In the genomic region with DNA sequence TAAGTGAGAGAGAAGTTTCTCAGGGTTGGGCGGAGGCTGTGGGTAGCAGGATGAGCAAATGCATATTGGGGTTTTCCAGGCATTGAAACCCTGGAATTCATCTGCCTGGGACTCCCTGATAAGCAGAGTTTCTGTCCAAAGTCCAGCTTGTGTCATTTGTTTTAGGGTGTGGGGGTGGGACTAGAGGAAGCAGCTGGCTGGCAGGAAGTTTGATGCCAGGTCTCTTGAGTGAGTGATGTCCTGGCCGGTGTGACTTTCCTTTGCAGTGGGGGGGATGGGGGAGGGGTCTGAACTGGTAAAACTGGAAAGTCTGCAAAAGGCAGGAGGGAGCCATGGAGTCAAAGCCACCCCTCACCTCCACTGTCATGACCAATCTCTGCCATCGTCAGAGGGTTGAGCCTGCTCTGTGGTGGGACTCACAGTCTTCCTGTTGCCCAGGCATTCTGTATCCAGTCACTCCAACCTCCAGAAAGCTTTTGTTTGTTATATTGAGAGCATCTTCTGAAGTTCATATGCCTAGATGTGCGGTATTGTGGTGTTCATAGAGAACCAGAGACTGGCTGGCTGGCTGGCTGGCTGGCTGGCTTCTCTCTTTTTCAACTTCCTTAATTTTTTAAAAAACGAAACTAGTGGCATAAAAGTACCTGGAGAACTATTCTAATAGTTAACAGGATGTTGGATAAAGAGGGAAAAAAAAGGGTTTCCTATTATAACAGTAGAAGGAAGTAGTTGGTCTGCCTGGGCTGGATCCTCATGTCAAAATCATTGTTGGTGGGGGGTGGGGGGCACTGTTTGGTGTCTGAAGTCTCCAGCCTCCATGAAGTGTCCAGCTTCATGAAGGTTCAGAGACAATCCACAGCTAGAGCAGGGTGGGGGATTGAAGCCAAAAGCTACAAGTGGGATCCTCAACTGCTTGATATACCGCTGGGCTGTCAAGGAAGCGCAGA, we compare ENCODE assay signal across 9 mouse cellular contexts. TPM values are rescaled to one million over a fixed set of nuclear protein-coding genes. Genes with fewer than 3 reads are reported as not detected.
DNase-seq lines count a peak whose midpoint lies in the region; ATAC-seq and TF ChIP-seq lines count a peak whose summit lies in the region.
"Had no signal": no experiment of that assay in that cellular context is flagged by ENCODE, and none has a peak within 500 bp of the region (broad histone marks: within the 10 kb centered on the region; RNA-seq: fewer than 3 reads in every experiment).

No protein-coding gene starts in this region.

- H3K9me3 ChIP-seq in forebrain, embryonic 14.5 days (replicated peaks; ENCODE audit: control insufficient read depth, low read length) = 0 out of 2 replicates have a peak, but pooled peaks cover 3% of the 10 kb centered on the region

- no peak for TF ChIP-seq EP300 in heart, adult 2 months (IDR thresholded peaks at IDR 0.05; ENCODE audit: insufficient read depth, low read depth, low read length)

- H3K36me3 ChIP-seq in heart, adult 2 months (ENCODE audit: control insufficient read depth, insufficient read depth, low read length) = peaks cover 3% of the 10 kb centered on the region
- no peaks in the 10 kb centered on the region for H3K36me3 ChIP-seq in forebrain, embryonic 14.5 days (ENCODE audit: control insufficient read depth, insufficient read depth, low read length)

- H3K27ac ChIP-seq in heart, adult 2 months = peak overlapping the region; percentile 69
- 0 out of 2 replicates have a peak overlapping the region, but pooled peaks have one; percentile 8 for H3K27ac ChIP-seq in bone marrow macrophage, adult 2 months (ENCODE audit: insufficient read depth, low read depth, low read length)
- no peak overlapping the region for H3K27ac ChIP-seq in forebrain, embryonic 14.5 days (ENCODE audit: low read depth, low read length)

- 0 out of 2 replicates have a peak, but pooled peaks have one; percentile 5 for TF ChIP-seq POLR2A in heart, adult 2 months (IDR thresholded peaks at IDR 0.05; ENCODE audit: insufficient read depth, low read depth, low read length)
- no peak for TF ChIP-seq POLR2A in bone marrow macrophage, adult 2 months (IDR thresholded peaks at IDR 0.05; ENCODE audit: borderline replicate concordance, low read depth, low read length)

- WGBS in heart, adult 2 months = 33% methylated on average over 7 of the region's 7 CpGs
- WGBS in forebrain, embryonic 14.5 days = 66% methylated on average over 7 of the region's 7 CpGs

- peak overlapping the region; percentile 17 for H3K4me3 ChIP-seq in heart, adult 2 months
- H3K4me3 ChIP-seq in bone marrow macrophage, adult 2 months (ENCODE audit: insufficient read depth, low read length) = peak overlapping the region; percentile 25
- H3K4me3 ChIP-seq in forebrain, embryonic 14.5 days (ENCODE audit: low read depth, low read length) = no peak overlapping the region
- H3K4me3 ChIP-seq: erythroblast, embryonic 14.5 days had no signal

- H3K4me2 ChIP-seq in forebrain, embryonic 14.5 days (ENCODE audit: low read length) = no peak overlapping the region

- intact Hi-C loops in heart, adult 2 months (cut with DNase I) = loop anchor here (1.0 kb wide), 1 partner anchor 12 kb away; no protein-coding TSS in a partner anchor
- intact Hi-C loops in heart, postnatal 25 days (cut with DNase I) = no loop called here

- H3K27me3 ChIP-seq in heart, adult 2 months (ENCODE audit: control insufficient read depth, insufficient read depth, low read length) = no peaks in the 10 kb centered on the region
- H3K27me3 ChIP-seq in forebrain, embryonic 14.5 days (replicated peaks; ENCODE audit: control insufficient read depth, insufficient read depth, low read length) = peaks cover 13% of the 10 kb centered on the region; the same call in 1 of the 2 replicates

- H3K79me2 ChIP-seq in heart, adult 2 months (replicated peaks; ENCODE audit: control insufficient read depth, insufficient read depth, low read length) = peaks cover 5% of the 10 kb centered on the region

- no peak for TF ChIP-seq CTCF in heart, adult 2 months (IDR thresholded peaks at IDR 0.05)
- no peak for TF ChIP-seq CTCF in bone marrow macrophage, adult 2 months (IDR thresholded peaks at IDR 0.05; ENCODE audit: low read depth, low read length)

- peaks cover 20% of the 10 kb centered on the region for H3K4me1 ChIP-seq in heart, adult 2 months (ENCODE audit: control insufficient read depth, insufficient read depth, low read length)
- peaks cover 36% of the 10 kb centered on the region for H3K4me1 ChIP-seq in bone marrow macrophage, adult 2 months (ENCODE audit: control insufficient read depth, insufficient read depth, low read length)
- H3K4me1 ChIP-seq in forebrain, embryonic 14.5 days (ENCODE audit: control insufficient read depth, insufficient read depth, low read length) = no peaks in the 10 kb centered on the region

- DNase-seq in heart, adult 2 months = no peak
- no peak for DNase-seq in heart, postnatal 25 days (ENCODE audit: low spot score)
- DNase-seq in kidney, postnatal 14 days = peak; percentile 65
- no peak for DNase-seq in thymus, postnatal 4 days
- no peak for DNase-seq in forebrain, embryonic 14.5 days (ENCODE audit: low spot score)

- peak overlapping the region; percentile 17; the same call in 1 of the 2 replicates for H3K9ac ChIP-seq in heart, adult 2 months (ENCODE audit: low read depth, low read length)
- H3K9ac ChIP-seq in forebrain, embryonic 14.5 days (ENCODE audit: low read length) = no peak overlapping the region

- ATAC-seq in megakaryocyte, adult 5-6 weeks (ENCODE audit: poor library complexity, severe bottlenecking) = peak; percentile 58
- no peak for ATAC-seq in megakaryocyte-erythroid progenitor cell, adult 5-6 weeks (replicated peaks; ENCODE audit: low FRiP score, low TSS enrichment, poor library complexity, severe bottlenecking)
- no peak for ATAC-seq in forebrain, embryonic 14.5 days

RNA-seq across cellular contexts. Expression of a gene that starts 4.4 kb away (rescaled TPM):
- 10 to 100 TPM; 32.9 to 36.1 TPM for total RNA-seq in heart, adult 2 months (2021)
- polyA plus RNA-seq in heart, adult 2 months (2012; rRNA removed) = 47.5 and 58.3 TPM in 2 replicates
- 10 to 100 TPM; 37.1 to 38.9 TPM for total RNA-seq in heart, postnatal 25 days (2021)
- 5.9 and 6.6 TPM in 2 replicates for polyA plus RNA-seq in bone marrow macrophage, adult 2 months (2012; ENCODE audit: insufficient read depth, insufficient read length, missing spikeins)
- 0.33 and 0.59 TPM in 2 replicates for total RNA-seq in megakaryocyte, adult 5-6 weeks (2015)
- not detected in 2 replicates for total RNA-seq in megakaryocyte, adult 5-6 weeks (2017)
- total RNA-seq in megakaryocyte-erythroid progenitor cell, adult 5-6 weeks (2014; fragmentation: Nextera tagmentation) = not detected in 2 replicates
- 0.38 and 2.3 TPM in 2 replicates for total RNA-seq in megakaryocyte-erythroid progenitor cell, adult 5-6 weeks (2017)
- polyA plus RNA-seq in forebrain, embryonic 14.5 days (2014; fragmentation: Nextera tagmentation; extraction: Ambion mirVana) = 3.0 and 6.9 TPM in 2 replicates
- polyA plus RNA-seq: erythroblast, embryonic 14.5 days had no signal

RNA-seq across cellular contexts. Expression of a gene that starts 23.1 kb away (rescaled TPM):
- 1 to 10 TPM; 1.3 to 1.8 TPM for total RNA-seq in heart, adult 2 months (2021)
- 2.2 and 3.1 TPM in 2 replicates for polyA plus RNA-seq in heart, adult 2 months (2012; rRNA removed)
- total RNA-seq in heart, postnatal 25 days (2021) = 1 to 10 TPM; 1.2 to 1.6 TPM
- 7.7 and 16.7 TPM in 2 replicates for polyA plus RNA-seq in bone marrow macrophage, adult 2 months (2012; ENCODE audit: insufficient read depth, insufficient read length, missing spikeins)
- total RNA-seq in megakaryocyte, adult 5-6 weeks (2015) = 3.8 and 4.1 TPM in 2 replicates
- 0.61 and 5.1 TPM in 2 replicates for total RNA-seq in megakaryocyte, adult 5-6 weeks (2017)
- not detected in 2 replicates for total RNA-seq in megakaryocyte-erythroid progenitor cell, adult 5-6 weeks (2014; fragmentation: Nextera tagmentation)
- 1.1 TPM in 1 of 2 replicates, not detected in the other for total RNA-seq in megakaryocyte-erythroid progenitor cell, adult 5-6 weeks (2017)
- 4.5 and 4.8 TPM in 2 replicates for polyA plus RNA-seq in forebrain, embryonic 14.5 days (2014; fragmentation: Nextera tagmentation; extraction: Ambion mirVana)
- polyA plus RNA-seq: erythroblast, embryonic 14.5 days had no signal

RNA-seq across cellular contexts. Expression of a gene that starts 30.6 kb away (rescaled TPM):
- total RNA-seq in heart, adult 2 months (2021) = 10 to 100 TPM; 38.4 to 46.6 TPM
- polyA plus RNA-seq in heart, adult 2 months (2012; rRNA removed) = 47.8 and 64.2 TPM in 2 replicates
- 10 to 100 TPM; 38.7 to 42.6 TPM for total RNA-seq in heart, postnatal 25 days (2021)
- polyA plus RNA-seq in bone marrow macrophage, adult 2 months (2012; ENCODE audit: insufficient read depth, insufficient read length, missing spikeins) = 94.4 and 98.8 TPM in 2 replicates
- total RNA-seq in megakaryocyte, adult 5-6 weeks (2015) = 23.0 and 27.0 TPM in 2 replicates
- 76.7 and 80.1 TPM in 2 replicates for total RNA-seq in megakaryocyte, adult 5-6 weeks (2017)
- total RNA-seq in megakaryocyte-erythroid progenitor cell, adult 5-6 weeks (2014; fragmentation: Nextera tagmentation) = 24.1 and 32.0 TPM in 2 replicates
- 46.2 and 60.5 TPM in 2 replicates for total RNA-seq in megakaryocyte-erythroid progenitor cell, adult 5-6 weeks (2017)
- 212 and 263 TPM in 2 replicates for polyA plus RNA-seq in forebrain, embryonic 14.5 days (2014; fragmentation: Nextera tagmentation; extraction: Ambion mirVana)

RNA-seq across cellular contexts. Expression of a gene that starts 53.0 kb away (rescaled TPM):
- total RNA-seq in heart, adult 2 months (2021) = 1 to 10 TPM; 2.3 to 2.4 TPM
- polyA plus RNA-seq in heart, adult 2 months (2012; rRNA removed) = 2.6 and 3.2 TPM in 2 replicates
- 1 to 10 TPM; 2.7 TPM for total RNA-seq in heart, postnatal 25 days (2021)
- polyA plus RNA-seq in bone marrow macrophage, adult 2 months (2012; ENCODE audit: insufficient read depth, insufficient read length, missing spikeins) = 178 and 182 TPM in 2 replicates
- total RNA-seq in megakaryocyte, adult 5-6 weeks (2015) = 95.6 and 105 TPM in 2 replicates
- 231 and 235 TPM in 2 replicates for total RNA-seq in megakaryocyte, adult 5-6 weeks (2017)
- 11.8 and 20.7 TPM in 2 replicates for total RNA-seq in megakaryocyte-erythroid progenitor cell, adult 5-6 weeks (2014; fragmentation: Nextera tagmentation)
- 18.7 and 28.7 TPM in 2 replicates for total RNA-seq in megakaryocyte-erythroid progenitor cell, adult 5-6 weeks (2017)
- polyA plus RNA-seq in forebrain, embryonic 14.5 days (2014; fragmentation: Nextera tagmentation; extraction: Ambion mirVana) = 0.28 and 0.39 TPM in 2 replicates

Comparison
In these comparisons a context has a peak if more than half of its experiments do, and no peak if none do; other contexts are left out.
1. RNA of a gene that starts 4.4 kb away (total RNA-seq): 37.1 to 38.9 TPM in heart, postnatal 25 days and 32.9 to 36.1 TPM in heart, adult 2 months; 0.38 to 2.3 TPM in megakaryocyte-erythroid progenitor cell, adult 5-6 weeks and 0.33 to 0.59 TPM in megakaryocyte, adult 5-6 weeks; every median in the first group is over 10 times any median in the second.